Mouse (Mus musculus): ENCODE measurements around the gene Dld.

Gene Dld

DNA sequence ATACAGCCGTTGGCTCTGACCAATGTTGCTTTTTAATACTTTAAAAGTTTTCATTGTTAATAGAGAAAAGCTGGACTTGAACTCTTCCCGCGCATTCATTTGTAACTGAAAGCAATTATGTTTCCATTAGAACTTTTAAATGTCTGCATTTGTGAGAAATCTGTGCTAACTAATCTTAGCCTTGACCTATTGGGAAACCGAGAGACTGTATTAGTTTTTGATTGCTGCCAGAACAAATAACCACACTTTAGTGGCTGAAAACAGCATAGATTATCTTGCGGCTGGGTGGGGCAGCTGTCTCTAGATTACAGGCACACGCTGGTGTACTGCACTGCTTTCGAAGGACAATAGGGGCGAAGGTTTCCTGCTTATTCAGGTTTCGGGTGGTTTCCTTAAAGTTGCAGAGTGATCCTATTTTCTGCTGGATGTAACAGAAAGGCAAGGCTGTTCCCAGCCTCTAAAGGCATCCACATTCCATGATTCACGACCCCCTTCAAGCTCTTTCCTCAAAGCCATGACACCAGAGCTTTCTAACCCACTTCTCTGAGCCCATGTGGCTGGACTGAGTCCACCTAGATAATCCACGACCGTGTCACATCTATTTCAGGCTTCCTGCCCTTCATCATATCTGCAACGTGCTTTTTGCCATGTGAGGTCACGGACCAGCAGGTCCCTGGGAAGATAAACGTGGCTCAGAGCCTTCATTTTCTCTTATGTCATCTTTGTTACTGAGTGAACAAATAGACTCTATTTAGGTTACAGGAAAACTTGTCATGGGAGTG lies 57.7 kb downstream of the Dld start:
- DNase-seq, result no peak

DNA sequence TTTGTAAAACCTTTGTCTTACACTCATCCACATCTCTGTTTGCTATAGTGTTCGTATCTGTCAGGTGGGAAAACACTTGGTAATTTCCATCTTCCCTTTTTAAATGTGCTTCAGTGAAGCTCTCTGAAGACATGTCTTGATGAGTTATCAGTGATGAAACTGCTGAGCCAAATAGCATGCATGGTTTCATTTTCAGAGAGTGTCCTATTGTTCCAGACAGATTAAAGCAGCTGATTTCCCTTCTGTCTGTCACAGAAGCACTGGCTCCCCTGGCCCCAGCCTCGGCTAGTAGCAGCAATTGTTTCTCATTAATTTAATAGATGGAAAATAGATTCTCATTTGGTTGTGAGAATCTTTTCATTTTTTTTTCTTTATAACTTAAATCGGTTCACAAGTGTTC lies 60.3 kb downstream of the Dld start:
- no peak for DNase-seq

DNA sequence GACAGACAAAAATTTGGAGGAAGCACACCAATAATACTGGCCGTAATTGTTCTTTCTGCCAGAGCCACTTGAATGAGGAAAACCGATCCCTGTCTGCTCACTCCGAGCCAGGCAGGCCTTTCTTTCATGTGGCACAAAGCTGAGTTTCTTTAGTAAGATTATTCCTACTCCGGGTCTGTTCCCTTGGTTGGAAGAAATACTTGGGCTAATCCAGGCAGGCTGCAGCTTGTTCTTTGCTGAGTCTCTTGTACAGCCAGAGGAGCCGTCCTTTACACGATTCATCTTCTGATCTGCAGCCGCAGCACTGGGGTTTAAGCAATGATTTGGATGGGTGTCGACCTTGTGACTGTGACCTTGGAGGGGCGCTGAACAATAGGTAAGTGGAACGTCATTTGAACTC lies 62.2 kb downstream of the Dld start:
- no peak for DNase-seq

DNA sequence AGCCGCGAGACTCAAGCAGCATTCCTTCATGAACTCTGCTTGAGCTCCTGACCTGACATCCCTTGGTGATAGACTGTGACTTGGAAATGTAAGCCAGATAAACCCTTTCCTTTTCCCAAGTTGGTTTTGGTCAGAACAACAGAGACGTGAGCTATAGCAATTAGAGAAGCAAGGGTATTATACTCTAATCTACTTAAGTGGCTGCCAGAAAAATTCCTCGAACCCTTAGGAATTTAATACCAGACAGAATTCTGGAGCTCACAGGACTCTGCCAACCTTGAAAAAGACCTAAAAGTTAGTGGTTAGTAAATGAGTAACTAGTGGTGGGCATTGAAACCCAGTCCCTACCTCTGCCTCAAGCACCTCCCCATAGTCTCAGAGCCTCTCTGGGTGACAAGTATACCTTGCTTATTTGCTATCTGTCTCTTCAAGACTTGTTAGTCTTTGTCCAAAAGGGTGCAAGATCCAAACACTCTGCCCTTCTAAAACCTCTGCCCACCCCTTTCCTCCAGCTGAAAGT lies 67.6 kb downstream of the Dld start:
- DNase-seq, result no peak

DNA sequence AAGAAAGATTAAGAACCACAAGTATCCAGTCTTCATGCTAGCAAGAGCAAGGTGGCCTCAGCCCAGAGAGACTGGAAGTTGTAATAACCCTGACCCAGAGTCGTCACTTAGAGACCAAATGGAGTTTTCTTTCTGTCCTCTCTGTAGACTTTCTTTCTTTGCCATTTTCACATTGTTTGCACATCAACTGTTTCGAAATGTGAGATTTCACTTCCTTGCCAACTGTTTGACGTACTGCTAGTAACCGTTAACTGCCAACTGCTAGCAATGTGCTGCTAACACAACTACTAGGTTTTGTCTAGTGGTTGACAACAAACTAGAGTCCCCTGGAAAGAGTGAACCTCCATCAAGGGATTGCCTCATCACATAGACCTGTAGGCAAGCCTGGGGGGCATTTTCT lies 68.1 kb downstream of the Dld start:
- DNase-seq, result no peak

DNA sequence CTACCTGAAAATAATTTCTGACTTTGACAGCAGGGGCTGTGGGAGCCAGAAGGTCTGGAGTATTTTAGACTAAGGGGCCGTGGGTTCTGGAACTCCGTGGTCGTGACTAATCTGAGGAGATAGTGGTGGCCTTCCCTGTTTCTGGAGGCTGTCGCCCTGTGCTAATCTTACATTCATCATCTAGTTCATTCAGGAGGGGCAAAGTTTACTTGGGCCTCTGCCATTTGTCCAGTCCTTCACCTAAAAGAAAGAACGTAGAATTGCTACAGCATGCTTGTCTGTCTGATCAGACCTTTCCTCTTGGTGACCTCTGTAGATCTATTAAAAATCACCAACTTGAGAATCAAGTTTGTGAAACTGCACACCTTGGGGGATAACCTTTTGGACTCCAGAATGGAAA lies 69.0 kb downstream of the Dld start:
- DNase-seq, result no peak
